Mouse (Mus musculus): ENCODE measurements at regions not wholly inside any gene's neighbourhood (a gene's known extent, or its start where the extent isn't known, plus 50 kb on each side); places are given as distances from the start of the nearest gene placed in this dataset.

DNA sequence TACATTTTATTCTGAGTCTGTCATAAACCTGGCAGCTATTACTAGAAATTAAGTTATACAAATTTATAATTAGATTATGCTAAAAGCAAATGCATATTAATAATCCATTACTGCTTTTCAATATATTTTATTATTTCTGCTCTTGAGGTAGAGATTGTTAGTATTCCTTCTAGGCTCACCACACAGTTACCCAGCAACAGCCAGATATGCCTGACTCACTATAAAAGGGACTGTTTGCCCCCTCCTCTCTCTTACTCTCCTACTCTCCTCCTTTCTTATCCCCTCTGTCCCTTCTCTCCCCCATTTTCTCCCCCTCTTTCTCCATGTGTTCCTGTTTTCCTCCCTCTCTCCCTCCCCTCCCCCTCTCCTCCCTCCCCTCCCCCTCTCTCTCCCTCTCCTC lies 98.7 kb downstream of the 4930505A04Rik start:
- DNase-seq (ENCODE audit: low read depth), result no peak

DNA sequence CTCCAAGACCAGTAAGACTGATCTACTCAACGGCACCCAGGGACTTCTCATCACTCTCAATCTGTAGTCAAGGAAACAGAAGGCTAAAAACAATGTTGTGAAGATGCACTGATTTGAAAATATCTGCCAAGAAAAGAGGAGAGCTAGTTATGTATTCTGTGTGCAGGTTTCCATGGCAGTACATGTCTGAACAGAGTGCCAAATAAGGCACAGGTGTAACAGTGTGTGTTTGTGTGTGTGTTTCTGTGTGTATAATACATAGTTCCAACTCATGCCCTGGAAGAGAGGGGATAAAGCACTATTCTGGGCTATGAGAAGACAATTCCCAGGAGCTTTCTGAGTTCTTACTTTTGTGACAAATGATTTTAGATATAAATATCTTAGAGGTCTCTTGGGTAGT lies 99.7 kb downstream of the 4930505A04Rik start:
- no peak for DNase-seq (ENCODE audit: low read depth)

DNA sequence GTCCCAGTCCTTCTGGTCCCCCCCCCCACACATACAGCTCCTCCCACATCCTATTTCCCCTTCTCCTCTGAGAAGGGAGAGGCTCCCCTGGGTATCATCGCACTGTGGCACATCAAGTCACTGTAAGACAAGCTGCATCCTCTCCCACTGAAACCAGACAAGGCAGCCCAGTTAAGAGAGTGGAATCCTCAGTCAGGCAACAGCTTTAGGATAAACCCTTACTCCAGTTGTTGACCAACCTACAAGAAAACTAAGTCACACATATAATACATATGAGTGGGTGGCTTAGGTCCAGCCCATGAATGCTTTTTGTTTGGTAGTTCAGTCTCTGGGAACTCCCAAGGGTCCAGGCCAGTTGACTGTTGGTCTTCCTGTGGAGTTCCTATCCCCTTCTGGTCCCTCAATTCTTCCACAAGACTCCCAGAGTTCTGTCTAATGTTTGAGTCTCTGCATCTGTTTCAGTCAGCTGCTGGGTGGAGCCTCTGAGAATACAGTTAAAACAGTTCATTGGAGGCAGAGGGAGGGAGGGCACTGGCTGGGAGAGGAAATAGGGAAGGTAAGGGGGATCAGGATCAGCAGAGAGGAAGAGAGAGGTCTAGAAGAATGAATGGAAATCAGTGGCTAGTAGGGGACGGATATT lies 101.7 kb upstream of the Sptbn1 start:
- no peak for DNase-seq (ENCODE audit: low read depth)

DNA sequence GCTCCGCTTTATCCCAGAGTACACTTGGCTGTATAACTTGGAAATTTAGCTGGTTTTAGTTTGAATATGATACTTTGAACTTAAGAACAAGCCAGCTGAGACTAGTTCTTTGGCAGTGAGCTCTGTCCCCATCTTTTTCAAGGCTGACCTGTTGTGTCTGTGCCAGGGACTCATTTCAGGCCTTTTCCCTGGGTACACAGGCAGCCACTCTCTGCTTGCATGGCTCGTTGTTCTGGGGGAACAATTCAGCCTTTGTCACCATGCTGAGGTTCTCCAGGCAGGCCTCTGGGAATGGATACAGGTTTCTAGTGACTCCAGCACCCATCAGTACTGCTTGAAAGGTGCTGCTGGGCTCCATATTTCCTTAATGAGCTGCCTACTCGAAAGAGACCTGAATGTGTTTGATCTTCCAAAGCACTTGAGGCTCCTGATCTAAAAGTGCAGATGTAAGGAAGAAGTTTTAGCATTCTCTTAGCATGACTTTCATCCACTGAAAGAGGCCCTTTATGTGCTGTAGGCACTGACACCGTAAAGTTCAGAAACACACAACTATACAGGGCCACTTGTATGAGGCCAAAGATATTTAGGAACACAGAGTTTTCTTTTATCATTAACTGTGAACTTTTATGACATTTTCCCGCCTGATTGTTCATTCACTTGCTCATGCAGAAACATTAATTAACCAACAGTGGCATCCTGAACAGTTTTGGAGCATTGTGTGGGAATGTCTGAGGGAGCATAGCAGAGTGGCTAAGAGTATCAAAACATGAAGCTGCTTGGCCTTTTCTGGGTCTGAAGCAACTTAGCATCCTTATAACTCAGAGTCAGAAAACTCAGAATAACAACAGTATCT lies 99.6 kb upstream of the Sptbn1 start:
- DNase-seq (ENCODE audit: low read depth), result no peak

DNA sequence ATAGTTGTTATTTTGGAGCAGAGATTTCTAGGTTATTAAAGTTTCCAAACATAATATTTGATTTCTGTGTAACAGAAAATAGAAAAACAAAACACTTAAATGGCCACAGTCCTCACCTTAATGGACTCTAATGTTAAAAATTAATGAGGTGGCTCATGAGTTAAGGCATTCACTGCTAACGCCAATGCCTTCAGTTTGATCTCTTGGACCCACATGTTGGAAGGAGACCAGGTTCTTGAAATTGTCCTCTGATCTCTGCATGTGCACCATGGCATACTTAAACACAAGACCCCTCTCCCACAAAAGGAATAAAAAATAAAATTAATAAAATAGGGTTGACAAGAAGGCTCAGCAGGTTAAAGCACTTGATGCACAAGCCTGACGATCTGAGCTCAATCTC lies 98.5 kb upstream of the Sptbn1 start:
- no peak for DNase-seq (ENCODE audit: low read depth)

DNA sequence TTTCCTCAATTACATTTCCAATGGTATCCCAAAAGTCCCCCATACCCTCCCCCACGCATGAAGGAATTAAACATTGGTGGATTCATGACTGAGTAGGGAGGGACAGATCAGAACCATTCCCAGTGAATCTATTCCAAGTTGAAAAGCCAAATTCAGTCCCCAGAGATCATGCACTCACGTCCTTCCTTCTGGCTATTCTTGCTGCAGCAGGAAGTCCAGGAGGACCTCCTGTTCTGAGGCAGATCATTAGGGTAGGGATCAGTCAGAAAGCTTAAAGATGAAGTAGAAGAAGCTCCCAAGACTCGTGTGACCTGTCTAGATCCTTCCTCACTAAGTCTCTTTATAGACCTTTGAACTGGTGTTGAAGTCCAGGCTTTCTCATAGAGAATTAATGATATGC lies 97.0 kb upstream of the Sptbn1 start:
- no peak for DNase-seq (ENCODE audit: low read depth)

DNA sequence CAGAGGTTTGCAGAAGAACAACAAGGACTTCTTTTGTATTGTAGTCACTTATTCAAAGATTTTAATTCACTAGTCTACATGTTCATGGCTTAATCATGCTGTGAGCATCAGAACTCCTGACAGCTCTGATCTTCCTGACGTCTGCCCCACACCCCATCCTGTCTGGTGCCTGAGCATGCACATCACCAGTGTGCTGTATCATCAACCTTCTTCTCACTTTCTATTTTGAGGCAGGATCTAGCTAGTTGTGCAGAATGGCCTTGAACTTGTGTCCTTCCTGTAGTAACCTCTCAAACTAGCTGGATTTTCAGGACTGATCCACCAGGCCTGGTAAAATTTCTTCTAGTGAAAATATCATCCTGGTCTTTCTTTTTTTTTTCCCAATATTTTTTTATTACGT lies 96.6 kb upstream of the Sptbn1 start:
- no peak for DNase-seq (ENCODE audit: low read depth)

DNA sequence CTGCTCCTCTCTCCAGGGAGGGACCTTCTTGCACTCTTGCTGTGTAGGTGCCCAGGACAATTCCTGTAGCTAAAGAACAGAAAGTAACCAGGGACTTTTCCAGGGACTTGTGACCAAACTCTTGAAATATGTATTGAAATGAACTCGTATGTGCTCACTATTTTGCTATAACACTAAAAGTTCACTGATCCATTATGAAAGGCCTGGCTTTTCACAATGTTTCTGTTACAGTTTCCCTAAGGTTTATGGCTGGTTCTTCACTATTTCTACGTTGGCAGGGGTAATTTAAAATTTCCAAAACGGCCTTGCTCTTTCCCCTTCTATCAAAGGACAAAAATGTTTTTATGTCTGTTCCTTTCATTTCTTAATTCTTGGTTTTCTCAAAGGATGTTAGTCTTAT lies 90.2 kb upstream of the Sptbn1 start:
- peak; percentile 74 for DNase-seq (ENCODE audit: low read depth)

DNA sequence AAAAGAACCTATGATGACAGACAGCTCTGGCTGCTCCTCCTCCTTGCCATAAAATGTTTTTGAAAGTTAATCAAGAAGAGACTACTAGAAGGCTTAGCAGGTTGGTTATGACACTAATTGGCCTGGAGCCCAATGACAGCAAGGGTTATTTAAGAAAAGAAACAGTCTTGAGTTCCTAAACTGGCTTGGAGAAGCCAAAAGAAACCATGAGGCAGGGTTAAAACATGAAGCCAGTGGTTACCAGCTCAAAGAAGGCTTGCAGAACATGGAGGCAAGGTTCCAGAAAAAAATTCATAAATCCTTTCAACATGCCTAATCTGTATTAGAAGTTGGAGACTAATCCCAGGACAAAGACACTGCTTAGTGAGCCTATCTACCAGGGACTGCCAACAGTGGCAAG lies 87.4 kb upstream of the Sptbn1 start:
- DNase-seq (ENCODE audit: low read depth), result peak; percentile 18

DNA sequence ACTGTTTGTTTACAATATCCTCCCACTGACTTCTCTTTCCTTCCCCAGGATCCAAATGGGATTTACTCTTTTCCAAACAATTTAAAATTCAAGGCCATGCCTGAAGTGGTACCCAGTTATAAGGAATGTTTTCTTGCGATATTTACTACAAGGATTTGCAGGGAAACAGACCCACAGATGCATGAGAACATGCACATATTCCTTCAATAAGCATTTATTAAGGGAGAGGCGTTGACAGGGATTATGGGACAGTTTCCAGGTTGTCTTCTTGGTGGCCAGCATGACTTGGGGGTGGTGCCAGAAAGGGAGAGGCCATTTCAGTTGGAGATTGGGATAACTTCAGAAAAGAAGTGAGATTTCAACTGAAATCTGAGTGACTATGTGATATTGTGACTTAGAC lies 58.4 kb upstream of the Sptbn1 start:
- peak; percentile 9 for DNase-seq (ENCODE audit: low read depth)
